Mouse (Mus musculus) MEL (cell line): ENCODE measurements around the gene Cd180. TPM values are rescaled to one million over a fixed set of nuclear protein-coding genes. Genes with fewer than 3 reads are reported as not detected.

Experiments used
- DNase-seq: peaks from one replicate; pipeline ENCODE4 v3.0.0; 2011; ENCODE audit warnings: low read depth, low spot score
- H3K27ac ChIP-seq: 2 replicates; pipeline ENCODE4 v1.5.1; 2012; ENCODE audit warnings: low read depth, mild to moderate bottlenecking, control low read depth, low read length, moderate library complexity; ENCODE audit not compliant: control insufficient read depth
- H3K27me3 ChIP-seq, 2 experiments: fragments of 150-350 bp in 1 of 2; sonication (generic) in 1 of 2; 2 replicates each; pipeline ENCODE4 v1.6.1; 2012; ENCODE audit warnings: low read length in 2 of 2, mild to moderate bottlenecking in 2 of 2, improper control_type of control experiment in 1 of 2, moderate library complexity in 1 of 2; ENCODE audit not compliant: insufficient read depth in 2 of 2, control insufficient read depth in 1 of 2
- H3K36me3 ChIP-seq, 2 experiments: 2 replicates each; pipeline ENCODE4 v1.6.1; 2012 to 2014; ENCODE audit warnings: low read length in 2 of 2, improper control_type of control experiment in 1 of 2, inconsistent platforms in 1 of 2, mild to moderate bottlenecking in 1 of 2; ENCODE audit not compliant: insufficient read depth in 2 of 2, control insufficient read depth in 1 of 2
- H3K4me1 ChIP-seq, 2 experiments: fragments of 150-350 bp in 1 of 2; sonication (generic) in 1 of 2; 2 replicates each; pipeline ENCODE4 v1.6.1; 2012; ENCODE audit warnings: low read length in 2 of 2, improper control_type of control experiment in 1 of 2, mild to moderate bottlenecking in 1 of 2; ENCODE audit not compliant: insufficient read depth in 2 of 2, control insufficient read depth in 1 of 2
- H3K4me3 ChIP-seq, 2 experiments: fragments of 150-350 bp in 1 of 2; sonication (generic) in 1 of 2; 2 replicates each; pipeline ENCODE4 v1.5.1; 2012; ENCODE audit warnings: low read depth in 2 of 2, low read length in 2 of 2, mild to moderate bottlenecking in 2 of 2, moderate library complexity in 2 of 2, control low read depth in 1 of 2, improper control_type of control experiment in 1 of 2; ENCODE audit not compliant: control insufficient read depth in 1 of 2, insufficient read depth in 1 of 2
- H3K79me2 ChIP-seq: 2 replicates; pipeline ENCODE4 v1.6.1; 2012; ENCODE audit warnings: mild to moderate bottlenecking, low read length, moderate library complexity; ENCODE audit not compliant: control insufficient read depth, poor library complexity, insufficient read depth
- H3K9ac ChIP-seq: 2 replicates; pipeline ENCODE4 v1.6.1; 2012; ENCODE audit warnings: low read depth, mild to moderate bottlenecking, control low read depth, low read length, moderate library complexity; ENCODE audit not compliant: control insufficient read depth, poor library complexity, severe bottlenecking
- H3K9me3 ChIP-seq: fragments of 150-350 bp; sonication (generic); replicated peaks from 2 replicates; pipeline ENCODE4 v1.6.1; 2012; ENCODE audit warnings: mild to moderate bottlenecking, low read length, improper control_type of control experiment, moderate library complexity; ENCODE audit not compliant: insufficient read depth
- CTCF ChIP-seq, 3 experiments: IDR thresholded peaks in 2 of 3; conservative IDR thresholded peaks in 1 of 3; 2 replicates each; pipeline ENCODE4 v1.5.1; 2011 to 2012; ENCODE audit warnings: low read length in 3 of 3, low read depth in 2 of 3, mild to moderate bottlenecking in 2 of 3, improper control_type of control experiment in 1 of 3, inconsistent platforms in 1 of 3, mixed read lengths in 1 of 3, moderate library complexity in 1 of 3; ENCODE audit not compliant: control insufficient read depth in 1 of 3, insufficient read depth in 1 of 3, poor library complexity in 1 of 3, severe bottlenecking in 1 of 3
- E2F4 ChIP-seq: IDR thresholded peaks from 2 replicates; pipeline ENCODE4 v1.6.1; 2011; ENCODE audit warnings: low read depth, low read length, improper control_type of control experiment, borderline replicate concordance
- HCFC1 ChIP-seq: IDR thresholded peaks from 2 replicates; pipeline ENCODE4 v1.6.1; 2012; ENCODE audit warnings: low read depth, mild to moderate bottlenecking, inconsistent platforms, low read length, improper control_type of control experiment, moderate library complexity
- JUND ChIP-seq: IDR thresholded peaks from 2 replicates; pipeline ENCODE4 v1.6.1; 2011; ENCODE audit warnings: low read depth, mild to moderate bottlenecking, improper control_type of control experiment, low read length
- MXI1 ChIP-seq: IDR thresholded peaks from 2 replicates; pipeline ENCODE4 v1.6.1; 2011; ENCODE audit warnings: mild to moderate bottlenecking, low read depth, low read length, improper control_type of control experiment
- NRF1 ChIP-seq: IDR thresholded peaks from 2 replicates; pipeline ENCODE4 v1.6.1; 2014; ENCODE audit warnings: low read depth, mild to moderate bottlenecking, inconsistent platforms, low read length, improper control_type of control experiment, moderate library complexity; ENCODE audit not compliant: poor library complexity, insufficient read depth, severe bottlenecking
- POLR2A ChIP-seq, 2 experiments: IDR thresholded peaks; 2 replicates each; pipeline ENCODE4 v1.6.1; 2011 to 2012; ENCODE audit warnings: low read length in 2 of 2, mild to moderate bottlenecking in 2 of 2, control low read depth in 1 of 2, improper control_type of control experiment in 1 of 2, low read depth in 1 of 2, moderate library complexity in 1 of 2; ENCODE audit not compliant: control insufficient read depth in 1 of 2, insufficient read depth in 1 of 2, poor library complexity in 1 of 2
- POLR2AphosphoS5 ChIP-seq: IDR thresholded peaks from 2 replicates; pipeline ENCODE4 v1.6.1; 2012; ENCODE audit warnings: low read depth, borderline replicate concordance, mild to moderate bottlenecking, inconsistent platforms, low read length, moderate library complexity, mixed read lengths
- RAD21 ChIP-seq: IDR thresholded peaks from 2 replicates; pipeline ENCODE4 v1.6.1; 2011; ENCODE audit warnings: mild to moderate bottlenecking, low read depth, low read length, improper control_type of control experiment
- SMC3 ChIP-seq: IDR thresholded peaks from 2 replicates; pipeline ENCODE4 v1.6.1; 2011; ENCODE audit warnings: low read depth, low read length, improper control_type of control experiment
- ZNF384 ChIP-seq: IDR thresholded peaks from 2 replicates; pipeline ENCODE4 v1.6.1; 2012; ENCODE audit warnings: low read depth, mild to moderate bottlenecking, inconsistent platforms, low read length, improper control_type of control experiment
- polyA plus RNA-seq, 2 experiments: library from polyadenylated mRNA; stranded (reverse) in 1 of 2; unstranded in 1 of 2; fragments of >175 nt in 1 of 2; fragments of >200 nt in 1 of 2; gene quantifications; 2 replicates each; pipeline versions ENCODE4 v1.2.1 to v1.2.4; 2012; ENCODE audit warnings: low replicate concordance in 2 of 2, low read depth in 1 of 2; ENCODE audit not compliant: insufficient read length in 2 of 2, insufficient read depth in 1 of 2, missing spikeins in 1 of 2
- total RNA-seq: library from RNA; depleted of rRNA; stranded (reverse); fragments of 300-350 nt; gene quantifications from 2 replicates; pipeline ENCODE4 v1.2.3, GENCODE M21; 2012

The Cd180 gene
- total and polyA plus RNA-seq, 3 experiments: 0.12 to 1.8 TPM; not detected in 1

DNA sequence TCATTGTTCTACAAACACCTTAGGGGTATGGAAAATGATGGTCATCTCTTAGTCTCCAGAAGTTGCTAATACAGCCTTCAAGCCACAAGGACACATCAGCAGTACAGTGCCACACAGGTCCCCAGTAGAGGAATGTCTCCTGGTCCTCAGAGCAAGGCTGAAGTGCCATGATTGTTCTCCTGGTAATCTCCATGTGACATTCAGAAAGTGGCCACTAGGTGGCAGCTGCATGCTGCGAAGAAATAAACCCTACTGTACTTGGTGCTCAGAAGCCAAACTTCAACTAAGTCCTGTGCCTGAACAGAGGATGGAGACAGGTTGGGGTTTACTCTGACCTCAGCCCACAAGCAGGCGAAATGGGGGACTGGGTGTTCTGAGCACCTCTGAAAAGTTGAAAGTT, 14.9 kb upstream of the Cd180 start (continued):
- TF ChIP-seq ZNF384: peak; percentile 62; the same call in 1 of the 2 replicates

DNA sequence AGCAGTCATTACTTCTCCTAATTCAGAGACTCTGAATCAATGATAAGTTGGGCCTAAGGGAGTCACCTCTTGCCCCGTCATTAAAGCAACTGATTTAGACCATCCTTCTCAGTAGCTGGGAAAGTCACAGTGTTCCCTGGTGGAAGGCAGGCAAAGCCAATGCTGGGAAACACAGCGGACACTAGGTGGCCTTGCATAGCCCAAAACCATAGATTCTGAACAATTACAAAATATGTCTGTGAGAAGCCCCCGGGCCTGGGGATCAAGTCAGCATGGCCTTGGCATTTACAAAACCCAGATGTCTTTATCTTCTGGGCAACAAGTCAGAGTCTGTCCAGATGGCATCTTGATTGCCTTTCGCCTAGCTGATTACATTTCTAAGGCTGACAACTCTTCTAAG, 8.5 kb upstream of the Cd180 start:
- Histone ChIP-seq H3K4me3 (no peak overlapping the region), H3K9ac (no peak overlapping the region), H3K27me3 (no peaks in the 10 kb centered on the region), H3K79me2 (no peaks in the 10 kb centered on the region), H3K36me3 (peaks cover 0 to 7% of the 10 kb centered on the region in 2 experiments; a peak in 2 of 4 replicates), H3K9me3 (no peaks in the 10 kb centered on the region), H3K4me1 (peaks cover 0 to 6% of the 10 kb centered on the region in 2 experiments; a peak in 2 of 4 replicates), H3K27ac (no peak overlapping the region)
- peak; percentile 26; the same call in 1 of the 2 replicates for TF ChIP-seq SMC3
- TF ChIP-seq RAD21: no peak
- peak in 2 of 3 experiments; percentile 1 to 13; a peak in 2 of 6 replicates for TF ChIP-seq CTCF (IDR thresholded peaks at IDR 0.05 in 2 of 3, conservative IDR thresholded peaks at IDR 0.05 in 1 of 3; ENCODE audit: control insufficient read depth in 1 of 3, insufficient read depth in 1 of 3, low read depth in 2 of 3, low read length in 3 of 3, poor library complexity in 1 of 3, severe bottlenecking in 1 of 3)
- TF ChIP-seq MXI1: no peak
- no peak for TF ChIP-seq HCFC1
- TF ChIP-seq NRF1: no peak
- DNase-seq: no peak

DNA sequence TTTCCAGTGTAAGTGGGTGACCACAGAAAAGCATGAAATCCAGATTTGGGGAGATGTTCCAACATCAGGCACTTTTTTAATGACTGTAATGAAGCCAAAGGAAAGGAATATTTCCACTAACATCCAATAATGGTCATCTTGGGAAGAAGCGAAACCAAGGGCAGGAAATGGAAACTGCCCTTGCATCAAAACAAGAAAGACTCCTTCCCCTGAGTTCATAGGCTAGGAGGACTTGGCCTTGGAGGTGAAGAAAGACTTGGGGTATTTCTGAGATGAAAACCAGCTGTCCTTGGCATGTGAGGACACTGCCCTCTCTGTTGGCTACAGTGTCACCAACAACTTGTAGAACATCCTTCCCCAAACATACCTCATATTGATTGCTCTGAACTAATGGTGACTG, 5.2 kb upstream of the Cd180 start:
- Histone ChIP-seq H3K27ac (no peak overlapping the region), H3K4me1 (peaks cover 7 to 24% of the 10 kb centered on the region in 2 experiments), H3K9me3 (no peaks in the 10 kb centered on the region), H3K27me3 (no peaks in the 10 kb centered on the region), H3K79me2 (no peaks in the 10 kb centered on the region), H3K36me3 (peaks cover 0 to 21% of the 10 kb centered on the region in 2 experiments; a peak in 2 of 4 replicates), H3K9ac (no peak overlapping the region), H3K4me3 (no peak overlapping the region)
- DNase-seq: no peak
- TF ChIP-seq POLR2A (IDR thresholded peaks at IDR 0.05; ENCODE audit: control insufficient read depth in 1 of 2, insufficient read depth in 1 of 2, low read depth in 1 of 2, low read length in 2 of 2, poor library complexity in 1 of 2) (no peak), NRF1 (no peak), JUND (no peak), HCFC1 (no peak), POLR2AphosphoS5 (no peak), RAD21 (no peak), MXI1 (no peak), E2F4 (no peak)
